Mouse (Mus musculus) bone marrow macrophage, adult 2 months (primary cell): ENCODE measurements around the gene Gnptab.

Experiments used
- CTCF ChIP-seq: IDR thresholded peaks from 2 replicates; pipeline ENCODE4 v1.5.1; 2012; ENCODE audit warnings: low read depth, mild to moderate bottlenecking, low read length, moderate library complexity
- POLR2A ChIP-seq: IDR thresholded peaks from 2 replicates; pipeline ENCODE4 v1.6.1; 2012; ENCODE audit warnings: mild to moderate bottlenecking, low read depth, low read length, borderline replicate concordance

DNA sequence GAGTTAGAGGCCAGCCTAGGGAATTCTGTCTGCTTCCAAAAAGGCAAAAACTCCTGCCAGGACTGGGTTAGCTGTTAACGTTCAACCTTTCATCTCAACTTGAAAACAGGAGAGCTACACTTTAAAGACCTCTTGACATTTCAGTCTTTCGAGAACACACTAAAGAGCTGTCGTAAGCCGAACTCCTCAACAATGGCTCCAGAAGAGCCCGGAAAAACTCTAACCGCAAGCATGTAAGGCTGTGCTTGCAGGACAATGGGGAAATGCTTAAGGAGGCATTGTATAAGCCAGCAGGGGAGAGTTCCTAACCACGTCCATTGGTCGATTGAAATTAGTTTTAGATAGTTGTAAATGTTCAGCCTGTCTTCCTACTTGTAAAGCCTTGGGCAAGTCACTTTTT, 29.1 kb upstream of the Gnptab start:
- TF ChIP-seq CTCF (no peak), POLR2A (no peak)
